Mouse (Mus musculus): ENCODE data around the gene Sgca. TPM values are rescaled to one million over a fixed set of nuclear protein-coding genes. Genes with fewer than 3 reads are reported as not detected.

The Sgca gene
- total and polyA plus RNA-seq, 3 experiments = 149 to 1,504 (median 200) TPM

DNA sequence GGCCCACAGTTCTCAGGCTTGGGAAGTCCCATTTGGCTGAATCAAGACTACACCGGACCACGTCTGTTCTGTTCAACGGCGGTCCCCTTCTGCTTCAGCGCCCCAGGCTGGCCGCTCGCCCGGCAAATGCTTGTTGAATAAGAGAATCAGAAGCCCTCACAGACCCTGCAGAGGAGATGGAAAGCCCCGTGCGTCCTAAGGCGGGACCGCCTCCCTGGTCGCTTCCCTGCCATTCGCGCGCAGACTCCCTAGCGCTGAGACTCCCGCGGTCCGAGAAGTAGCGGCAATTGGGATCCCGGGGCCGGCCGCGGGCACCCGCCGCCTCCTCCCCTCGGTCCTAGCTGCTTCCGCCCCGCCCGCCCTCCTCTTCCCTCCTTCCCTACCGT is 33.5 kb upstream of the Sgca start, which contains the start of gene Samd14:
Gene Samd14 (plus strand): TSS at position 251 of the 386 bp plus-strand sequence.
- H3K27ac ChIP-seq = peak within 1 kb of the TSS; percentile 23
- DNase-seq = peak; percentile 66 to 69
- intact Hi-C loops (cut with DNase I) = no loop called here

DNA sequence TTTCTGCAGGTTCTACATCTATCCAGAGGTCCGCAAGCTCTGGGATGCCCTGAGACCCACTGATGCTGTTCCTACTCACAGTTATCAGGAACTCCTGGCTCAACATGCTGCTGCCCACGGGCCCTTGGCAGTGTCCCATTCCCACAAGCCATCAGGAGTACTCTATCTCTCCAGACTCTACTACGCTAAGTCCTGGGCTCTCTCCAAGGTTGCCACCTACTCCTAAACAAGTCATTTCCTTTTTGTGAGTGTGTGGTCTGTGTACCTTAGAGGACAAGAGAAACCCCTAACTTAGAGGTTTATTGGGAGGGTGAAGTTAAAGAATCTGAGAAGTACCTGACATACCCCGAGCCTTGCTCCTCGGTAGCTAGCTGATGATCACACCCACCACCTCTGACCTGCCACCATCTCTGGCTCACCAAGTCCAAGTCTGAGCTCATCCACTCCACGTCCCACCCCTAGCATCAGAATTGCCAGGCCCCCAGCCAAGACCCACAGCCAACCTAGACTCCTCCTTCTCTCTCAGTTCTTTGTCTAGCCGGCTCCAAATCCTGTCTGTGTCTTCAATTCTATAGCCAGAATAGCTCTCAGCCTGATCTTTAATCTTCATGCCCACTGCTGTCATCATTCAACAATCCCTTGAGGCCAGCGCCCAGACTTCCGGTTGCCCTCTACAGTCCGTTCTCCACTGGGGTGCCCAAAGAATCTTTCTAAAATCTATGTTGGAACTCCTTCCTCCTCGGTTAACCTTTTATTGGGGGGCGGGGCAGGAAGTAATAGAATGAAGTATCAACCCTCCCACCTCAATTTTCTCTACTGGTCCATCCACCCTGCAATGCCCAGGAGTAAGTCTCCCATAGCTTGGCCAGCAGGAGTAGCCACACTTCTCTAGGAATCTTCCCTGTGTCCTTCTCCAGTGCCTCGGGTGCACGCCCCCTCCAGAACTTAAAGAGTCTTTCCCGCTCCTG is 32.8 kb upstream of the Sgca start:
- intact Hi-C loops (cut with DNase I) = no loop called here
- DNase-seq = peak in 1 of 2 experiments; percentile 25
- Histone ChIP-seq H3K27ac (peak overlapping the region; percentile 23), H3K36me3 (ENCODE audit: control insufficient read depth, insufficient read depth, low read length) (no peaks in the 10 kb centered on the region), H3K4me3 (peak overlapping the region; percentile 61), H3K27me3 (ENCODE audit: control insufficient read depth, insufficient read depth, low read length) (peaks cover 3% of the 10 kb centered on the region; the same call in 1 of the 2 replicates), H3K4me1 (ENCODE audit: control insufficient read depth, insufficient read depth, low read length) (peaks cover 7% of the 10 kb centered on the region), H3K79me2 (replicated peaks; ENCODE audit: control insufficient read depth, insufficient read depth, low read length) (no peaks in the 10 kb centered on the region), H3K9ac (ENCODE audit: low read depth, low read length) (peak overlapping the region; percentile 65)
- WGBS = 19% methylated on average over 15 of the region's 15 CpGs
- TF ChIP-seq POLR2A (IDR thresholded peaks at IDR 0.05; ENCODE audit: insufficient read depth, low read depth, low read length) (no peak), EP300 (IDR thresholded peaks at IDR 0.05; ENCODE audit: insufficient read depth, low read depth, low read length) (no peak), CTCF (IDR thresholded peaks at IDR 0.05) (no peak)

More for the DNA sequence above, 33.5 kb upstream of the Sgca start, which contains the start of gene Samd14:
- 1% methylated on average over 31 of the region's 32 CpGs for WGBS
- Histone ChIP-seq H3K4me1 (ENCODE audit: control insufficient read depth, insufficient read depth, low read length) (peaks cover 7% of the 10 kb centered on the region), H3K9ac (ENCODE audit: low read depth, low read length) (peak within 1 kb of the TSS; percentile 65), H3K36me3 (ENCODE audit: control insufficient read depth, insufficient read depth, low read length) (no peaks in the 10 kb centered on the region), H3K27me3 (ENCODE audit: control insufficient read depth, insufficient read depth, low read length) (peaks cover 3% of the 10 kb centered on the region; the same call in 1 of the 2 replicates), H3K4me3 (peak within 1 kb of the TSS; percentile 61), H3K79me2 (replicated peaks; ENCODE audit: control insufficient read depth, insufficient read depth, low read length) (no peaks in the 10 kb centered on the region)
- no peak for TF ChIP-seq POLR2A (IDR thresholded peaks at IDR 0.05; ENCODE audit: insufficient read depth, low read depth, low read length)
- no peak for TF ChIP-seq CTCF (IDR thresholded peaks at IDR 0.05)
- TF ChIP-seq EP300 (IDR thresholded peaks at IDR 0.05; ENCODE audit: insufficient read depth, low read depth, low read length) = no peak

DNA sequence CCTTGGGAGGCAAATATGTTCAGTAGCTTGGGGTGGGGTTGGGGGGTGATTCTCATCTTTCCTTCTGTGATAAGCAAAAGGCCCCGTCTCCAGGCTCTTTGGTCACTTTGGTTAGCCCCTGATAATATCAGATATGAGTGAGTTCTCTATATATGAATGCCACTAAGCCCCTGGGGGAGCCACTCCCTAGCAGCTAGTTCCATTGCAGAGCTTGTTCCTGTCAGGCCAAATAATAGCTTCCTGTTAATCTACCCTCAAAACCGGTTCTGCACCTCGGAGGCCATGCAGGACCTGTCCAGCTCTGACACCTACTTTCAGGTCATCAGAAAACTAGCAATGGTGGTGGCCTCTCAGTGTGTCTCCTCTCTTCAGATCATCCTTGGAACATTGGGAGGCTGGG is 31.3 kb upstream of the Sgca start:
- H3K4me1 ChIP-seq (ENCODE audit: control insufficient read depth, insufficient read depth, low read length) = peaks cover 8% of the 10 kb centered on the region
- no peaks in the 10 kb centered on the region for H3K79me2 ChIP-seq (replicated peaks; ENCODE audit: control insufficient read depth, insufficient read depth, low read length)
- no peak for DNase-seq
- no peak overlapping the region for H3K9ac ChIP-seq (ENCODE audit: low read depth, low read length)
- no peak overlapping the region for H3K4me3 ChIP-seq
- no peak overlapping the region for H3K27ac ChIP-seq
- intact Hi-C loops (cut with DNase I) = loop anchor here (2.0 kb wide), 1 partner anchor 33 kb away; the partner anchor contains the start of gene Pdk2
- 43% methylated on average over 3 of the region's 3 CpGs for WGBS
- peaks cover 3% of the 10 kb centered on the region; the same call in 1 of the 2 replicates for H3K27me3 ChIP-seq (ENCODE audit: control insufficient read depth, insufficient read depth, low read length)
- H3K36me3 ChIP-seq (ENCODE audit: control insufficient read depth, insufficient read depth, low read length) = no peaks in the 10 kb centered on the region
- no peak for TF ChIP-seq POLR2A (IDR thresholded peaks at IDR 0.05; ENCODE audit: insufficient read depth, low read depth, low read length)
- TF ChIP-seq CTCF (IDR thresholded peaks at IDR 0.05) = no peak
- TF ChIP-seq EP300 (IDR thresholded peaks at IDR 0.05; ENCODE audit: insufficient read depth, low read depth, low read length) = no peak

DNA sequence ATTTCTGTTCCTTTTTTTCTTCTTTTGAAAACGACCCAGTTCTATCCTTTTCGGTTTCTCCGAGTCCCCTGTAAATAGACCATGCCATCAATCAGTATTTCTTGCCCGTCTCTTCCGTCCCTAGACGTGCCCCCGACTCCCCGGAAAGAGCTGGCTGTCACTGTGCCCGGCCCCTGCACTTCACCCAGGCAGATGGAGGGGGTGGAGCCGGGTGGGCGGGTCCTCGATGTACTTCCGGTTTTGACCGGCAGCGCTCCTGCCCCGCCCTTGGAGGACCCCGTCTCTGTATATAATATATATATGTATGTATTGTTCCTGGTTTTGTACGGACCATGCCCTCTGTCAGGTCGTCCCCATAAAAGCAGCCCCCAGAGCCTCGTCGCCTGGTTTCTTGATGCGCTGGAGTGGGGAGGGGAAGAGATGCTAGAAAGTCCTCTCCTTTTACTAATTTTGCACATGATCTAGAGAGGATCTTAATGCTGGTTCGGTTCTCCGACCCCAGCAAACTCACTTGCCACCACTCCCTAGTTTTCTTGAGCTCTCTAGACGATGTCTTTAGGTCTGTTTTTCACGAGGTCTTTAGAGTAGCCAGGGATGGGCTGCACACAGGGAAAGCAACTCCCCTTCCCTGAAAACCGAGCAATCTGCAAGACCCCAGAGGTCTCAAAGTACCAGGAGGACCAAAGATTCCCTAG is 30.5 kb upstream of the Sgca start:
- Histone ChIP-seq H3K36me3 (ENCODE audit: control insufficient read depth, insufficient read depth, low read length) (no peaks in the 10 kb centered on the region), H3K27me3 (ENCODE audit: control insufficient read depth, insufficient read depth, low read length) (peaks cover 3% of the 10 kb centered on the region; the same call in 1 of the 2 replicates), H3K4me3 (peak overlapping the region; percentile 42), H3K9ac (ENCODE audit: low read depth, low read length) (peak overlapping the region; percentile 40), H3K27ac (peak overlapping the region; percentile 58), H3K79me2 (replicated peaks; ENCODE audit: control insufficient read depth, insufficient read depth, low read length) (no peaks in the 10 kb centered on the region), H3K4me1 (ENCODE audit: control insufficient read depth, insufficient read depth, low read length) (peaks cover 8% of the 10 kb centered on the region)
- 2% methylated on average over 27 of the region's 27 CpGs for WGBS
- TF ChIP-seq CTCF (IDR thresholded peaks at IDR 0.05) (peak; percentile 49), POLR2A (IDR thresholded peaks at IDR 0.05; ENCODE audit: insufficient read depth, low read depth, low read length) (peak; percentile 47), EP300 (IDR thresholded peaks at IDR 0.05; ENCODE audit: insufficient read depth, low read depth, low read length) (0 out of 2 replicates have a peak, but pooled peaks have one; percentile 13)
- peak; percentile 81 to 82 for DNase-seq
- intact Hi-C loops (cut with DNase I) = loop anchor here (2.0 kb wide), 1 partner anchor 34 kb away; the partner anchor contains the start of gene Pdk2

DNA sequence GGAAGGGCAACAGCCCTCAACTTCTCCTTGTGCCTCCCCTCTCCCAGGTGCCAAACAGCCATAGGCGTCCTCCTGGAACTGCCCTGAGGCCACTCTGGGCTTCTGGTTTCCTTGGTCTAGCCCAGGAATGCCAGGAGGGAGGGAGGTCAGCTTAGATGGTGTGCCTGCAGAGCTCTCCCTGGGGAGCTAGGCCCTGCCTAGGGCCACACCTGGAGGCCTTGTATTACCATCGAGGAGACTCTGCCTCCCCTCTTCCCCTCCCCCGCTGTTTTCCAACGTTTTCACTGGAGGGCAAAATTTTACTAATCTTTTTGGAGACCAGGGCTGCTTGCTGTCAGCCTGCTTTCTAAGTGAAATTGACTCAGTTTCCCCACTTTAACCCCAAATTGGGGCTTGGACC is 29.9 kb upstream of the Sgca start:
- peaks cover 3% of the 10 kb centered on the region; the same call in 1 of the 2 replicates for H3K27me3 ChIP-seq (ENCODE audit: control insufficient read depth, insufficient read depth, low read length)
- no peaks in the 10 kb centered on the region for H3K79me2 ChIP-seq (replicated peaks; ENCODE audit: control insufficient read depth, insufficient read depth, low read length)
- H3K36me3 ChIP-seq (ENCODE audit: control insufficient read depth, insufficient read depth, low read length) = peaks cover 2% of the 10 kb centered on the region; the same call in 1 of the 2 replicates
- DNase-seq = peak in 1 of 2 experiments; percentile 33
- WGBS = 42% methylated on average over 4 of the region's 4 CpGs
- intact Hi-C loops (cut with DNase I) = loop anchor here (2.0 kb wide), 1 partner anchor 35 kb away; the partner anchor contains the start of gene Pdk2
- no peak overlapping the region for H3K9ac ChIP-seq (ENCODE audit: low read depth, low read length)
- peak overlapping the region; percentile 43; the same call in 1 of the 2 replicates for H3K27ac ChIP-seq
- TF ChIP-seq CTCF (IDR thresholded peaks at IDR 0.05) = no peak
- no peak for TF ChIP-seq EP300 (IDR thresholded peaks at IDR 0.05; ENCODE audit: insufficient read depth, low read depth, low read length)
- TF ChIP-seq POLR2A (IDR thresholded peaks at IDR 0.05; ENCODE audit: insufficient read depth, low read depth, low read length) = no peak
- H3K4me1 ChIP-seq (ENCODE audit: control insufficient read depth, insufficient read depth, low read length) = peaks cover 9% of the 10 kb centered on the region
- H3K4me3 ChIP-seq = no peak overlapping the region

All from heart, adult 2 months (tissue).